Mouse (Mus musculus) thymus, adult 2 months (tissue): ENCODE measurements around the gene Rcan3.
A peak's percentile ranks its signal among the peaks of the same experiment; 100 is the strongest.

ENCODE experiments used
- CTCF ChIP-seq: fragments of 200-500 bp; IDR thresholded peaks from 2 replicates; pipeline ENCODE4 v1.5.1; 2012; ENCODE audit warnings: mild to moderate bottlenecking, control low read depth, low read length, moderate library complexity, borderline replicate concordance; ENCODE audit not compliant: control insufficient read depth, poor library complexity, insufficient read depth; ENCODE audit errors: extremely low read depth
- POLR2A ChIP-seq: fragments of 200-500 bp; IDR thresholded peaks from 2 replicates; pipeline ENCODE4 v1.6.1; 2012; ENCODE audit warnings: mild to moderate bottlenecking, low read length, control low read depth, moderate library complexity; ENCODE audit not compliant: control insufficient read depth, poor library complexity, insufficient read depth; ENCODE audit errors: extremely low read depth

- TF ChIP-seq CTCF (no peak), POLR2A (0 out of 2 replicates have a peak, but pooled peaks have one; percentile 33)
Measured at GRCm38 (mm10) chr4:135426587-135426986, 7.1 kb downstream of the Rcan3 start.
